Mouse (Mus musculus): ENCODE measurements around the gene C130032M10Rik. TPM values are rescaled to one million over a fixed set of nuclear protein-coding genes. Genes with fewer than 3 reads are reported as not detected.

C130032M10Rik gene
- total and polyA plus RNA-seq, 2 experiments from 2014 or later, result not detected

DNA sequence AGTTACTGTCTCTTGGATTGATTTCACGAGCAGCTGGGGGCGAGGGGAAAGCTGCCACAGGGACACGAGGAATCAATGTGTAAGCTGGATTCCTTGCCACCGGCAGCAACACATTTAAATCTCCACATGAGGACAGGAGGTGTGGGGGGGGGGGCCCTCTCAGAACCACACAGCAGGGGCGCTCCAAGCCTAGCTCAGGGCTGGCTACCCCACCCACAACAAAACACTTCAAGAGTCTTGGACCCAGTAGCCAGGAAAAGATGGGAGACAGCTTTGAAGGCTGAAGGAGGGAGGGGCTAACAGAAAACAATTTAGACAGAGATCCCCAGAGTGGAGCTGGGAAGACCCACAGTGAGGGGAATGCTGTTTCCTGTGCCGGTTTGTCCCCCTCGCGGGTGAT is 10.4 kb downstream of the C130032M10Rik start:
- TF ChIP-seq CTCF (IDR thresholded peaks at IDR 0.05; ENCODE audit: low read depth), result no peak
- H3K27me3 ChIP-seq (ENCODE audit: insufficient read depth, low read length), result no peaks in the 10 kb centered on the region
- DNase-seq (ENCODE audit: low spot score) (no peak), ATAC-seq (no peak)
- no peaks in the 10 kb centered on the region for H3K4me1 ChIP-seq (ENCODE audit: insufficient read depth, low read length)
- no peak overlapping the region for H3K27ac ChIP-seq
- H3K36me3 ChIP-seq (ENCODE audit: insufficient read depth, low read length), result no peaks in the 10 kb centered on the region
- H3K9me3 ChIP-seq (ENCODE audit: low read length), result no peaks in the 10 kb centered on the region
- WGBS, result 13% methylated on average over 8 of the region's 8 CpGs
- H3K4me3 ChIP-seq (ENCODE audit: low read length), result no peak overlapping the region
- H3K9ac ChIP-seq (replicated peaks; ENCODE audit: low read length), result no peak overlapping the region
- H3K4me2 ChIP-seq (ENCODE audit: low read depth, low read length), result no peak overlapping the region

DNA sequence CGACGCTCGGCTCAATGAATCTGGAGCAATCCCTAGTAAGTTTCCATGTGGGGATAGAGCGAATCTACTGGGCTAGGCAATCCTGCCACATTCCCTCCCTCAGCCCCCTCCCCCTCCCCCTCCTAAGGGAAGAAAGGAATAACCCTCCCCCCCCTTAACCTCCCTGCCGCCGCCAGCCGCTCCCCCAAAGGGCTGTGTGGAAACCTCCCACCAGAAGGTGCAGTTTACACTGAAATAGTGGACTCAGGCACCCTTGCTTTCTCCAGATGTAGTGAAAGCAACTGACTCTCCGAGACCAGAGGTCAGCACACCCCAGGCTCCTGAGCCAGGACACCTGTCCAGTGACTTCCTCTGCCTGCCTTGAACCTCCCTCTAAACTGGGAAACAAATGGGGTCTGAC is 11.1 kb downstream of the C130032M10Rik start:
- no peak for TF ChIP-seq CTCF (IDR thresholded peaks at IDR 0.05; ENCODE audit: low read depth)
- DNase-seq (ENCODE audit: low spot score), result no peak
- WGBS, result 16% methylated on average over 8 of the region's 8 CpGs
- Histone ChIP-seq H3K27me3 (ENCODE audit: insufficient read depth, low read length) (no peaks in the 10 kb centered on the region), H3K36me3 (ENCODE audit: insufficient read depth, low read length) (no peaks in the 10 kb centered on the region), H3K4me3 (ENCODE audit: low read length) (no peak overlapping the region), H3K4me1 (ENCODE audit: insufficient read depth, low read length) (no peaks in the 10 kb centered on the region), H3K4me2 (ENCODE audit: low read depth, low read length) (peak overlapping the region; percentile 19), H3K9me3 (ENCODE audit: low read length) (no peaks in the 10 kb centered on the region), H3K9ac (replicated peaks; ENCODE audit: low read length) (no peak overlapping the region), H3K27ac (no peak overlapping the region)
- ATAC-seq, result no peak

DNA sequence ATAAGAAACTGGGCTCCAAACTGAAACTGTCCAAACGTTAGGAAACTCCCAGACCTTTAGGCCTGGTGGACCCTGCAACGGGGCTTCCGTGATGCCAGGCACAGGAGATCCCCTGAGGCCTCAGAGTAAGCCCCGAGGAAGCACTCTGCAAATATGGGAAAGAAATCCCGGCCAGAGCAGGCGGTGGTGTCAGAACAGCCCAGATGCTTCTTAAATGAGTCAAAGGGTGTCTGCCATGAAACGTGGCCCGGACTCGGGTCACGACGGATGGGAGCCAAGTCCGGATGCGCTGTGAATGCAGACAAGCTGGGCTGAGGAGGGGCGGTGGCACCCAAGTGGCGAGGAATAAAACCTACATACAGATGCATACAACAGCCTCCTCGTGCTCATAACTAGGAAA is 11.6 kb downstream of the C130032M10Rik start:
- H3K4me1 ChIP-seq (ENCODE audit: insufficient read depth, low read length), result no peaks in the 10 kb centered on the region

DNA sequence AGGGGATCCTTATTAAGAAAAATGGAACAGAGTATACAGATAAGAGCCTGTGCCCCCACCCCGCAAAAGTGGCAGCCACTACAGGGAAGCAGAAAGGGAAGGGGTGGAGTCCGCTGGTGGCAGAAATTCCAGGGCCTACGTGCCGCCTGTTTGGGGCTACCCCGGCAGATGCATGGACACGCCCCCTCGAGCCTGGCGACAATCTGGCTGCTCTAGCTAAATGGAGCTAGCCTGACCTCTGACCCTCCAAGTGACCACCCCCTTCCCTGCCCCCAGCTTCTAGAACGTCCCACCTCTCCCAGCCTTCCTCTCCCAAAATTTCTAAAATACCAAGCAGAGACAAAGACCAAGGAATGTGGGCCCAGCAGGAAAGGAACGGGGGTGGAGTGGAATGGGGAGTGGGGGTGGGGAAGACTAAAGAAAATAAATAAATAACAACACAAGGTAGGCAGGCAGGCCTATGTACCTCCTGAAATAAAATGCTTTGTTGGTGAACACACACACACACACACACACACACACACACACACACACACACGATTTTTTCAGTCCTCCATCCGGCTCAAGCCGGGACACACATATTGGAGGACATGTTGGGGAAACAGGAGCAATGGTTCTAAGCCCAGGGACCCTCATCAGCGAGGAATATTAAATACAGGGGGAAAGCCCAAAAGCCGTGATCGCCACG is 12.6 kb downstream of the C130032M10Rik start:
- WGBS, result 15% methylated on average over 17 of the region's 17 CpGs
- no peak for TF ChIP-seq CTCF (IDR thresholded peaks at IDR 0.05; ENCODE audit: low read depth)
- Histone ChIP-seq H3K27me3 (ENCODE audit: insufficient read depth, low read length) (no peaks in the 10 kb centered on the region), H3K4me2 (ENCODE audit: low read depth, low read length) (no peak overlapping the region), H3K9me3 (ENCODE audit: low read length) (no peaks in the 10 kb centered on the region), H3K9ac (replicated peaks; ENCODE audit: low read length) (no peak overlapping the region), H3K4me3 (ENCODE audit: low read length) (no peak overlapping the region), H3K4me1 (ENCODE audit: insufficient read depth, low read length) (no peaks in the 10 kb centered on the region), H3K27ac (no peak overlapping the region), H3K36me3 (ENCODE audit: insufficient read depth, low read length) (no peaks in the 10 kb centered on the region)
- no peak for DNase-seq (ENCODE audit: low spot score)
- ATAC-seq, result no peak

More for the DNA sequence above, 11.6 kb downstream of the C130032M10Rik start:
- H3K27ac ChIP-seq, result no peak overlapping the region
- H3K9ac ChIP-seq (replicated peaks; ENCODE audit: low read length), result no peak overlapping the region
- ATAC-seq (no peak), DNase-seq (ENCODE audit: low spot score) (peak; percentile 48)
- no peaks in the 10 kb centered on the region for H3K9me3 ChIP-seq (ENCODE audit: low read length)
- no peaks in the 10 kb centered on the region for H3K36me3 ChIP-seq (ENCODE audit: insufficient read depth, low read length)
- TF ChIP-seq CTCF (IDR thresholded peaks at IDR 0.05; ENCODE audit: low read depth), result no peak
- 6% methylated on average over 16 of the region's 16 CpGs for WGBS
- H3K4me2 ChIP-seq (ENCODE audit: low read depth, low read length), result peak overlapping the region; percentile 19
- H3K4me3 ChIP-seq (ENCODE audit: low read length), result no peak overlapping the region
- no peaks in the 10 kb centered on the region for H3K27me3 ChIP-seq (ENCODE audit: insufficient read depth, low read length)

DNA sequence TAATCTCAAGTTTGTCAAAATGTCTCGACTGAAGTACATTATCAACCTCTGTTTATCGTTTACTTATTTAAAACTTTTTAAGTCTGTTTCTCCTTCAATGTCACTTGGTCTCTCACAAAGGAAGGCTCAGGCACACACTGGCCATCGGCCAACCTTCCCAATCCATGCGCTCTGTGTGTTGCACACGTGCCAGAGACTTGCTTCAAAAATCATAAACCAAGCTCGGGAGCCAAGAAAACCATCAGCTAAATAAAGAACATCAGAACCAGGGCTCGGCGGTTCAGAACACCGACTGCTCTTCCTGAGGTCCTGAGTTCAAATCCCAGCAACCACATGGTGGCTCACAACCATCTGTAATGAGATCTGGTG is 13.2 kb downstream of the C130032M10Rik start:
- Histone ChIP-seq H3K4me2 (ENCODE audit: low read depth, low read length) (no peak overlapping the region), H3K9me3 (ENCODE audit: low read length) (no peaks in the 10 kb centered on the region), H3K4me1 (ENCODE audit: insufficient read depth, low read length) (no peaks in the 10 kb centered on the region), H3K4me3 (ENCODE audit: low read length) (no peak overlapping the region), H3K27me3 (ENCODE audit: insufficient read depth, low read length) (no peaks in the 10 kb centered on the region), H3K27ac (no peak overlapping the region), H3K9ac (replicated peaks; ENCODE audit: low read length) (no peak overlapping the region), H3K36me3 (ENCODE audit: insufficient read depth, low read length) (no peaks in the 10 kb centered on the region)
- WGBS, result 25% methylated on average over 9 of the region's 9 CpGs
- TF ChIP-seq CTCF (IDR thresholded peaks at IDR 0.05; ENCODE audit: low read depth), result no peak
- DNase-seq (ENCODE audit: low spot score) (no peak), ATAC-seq (no peak)

DNA sequence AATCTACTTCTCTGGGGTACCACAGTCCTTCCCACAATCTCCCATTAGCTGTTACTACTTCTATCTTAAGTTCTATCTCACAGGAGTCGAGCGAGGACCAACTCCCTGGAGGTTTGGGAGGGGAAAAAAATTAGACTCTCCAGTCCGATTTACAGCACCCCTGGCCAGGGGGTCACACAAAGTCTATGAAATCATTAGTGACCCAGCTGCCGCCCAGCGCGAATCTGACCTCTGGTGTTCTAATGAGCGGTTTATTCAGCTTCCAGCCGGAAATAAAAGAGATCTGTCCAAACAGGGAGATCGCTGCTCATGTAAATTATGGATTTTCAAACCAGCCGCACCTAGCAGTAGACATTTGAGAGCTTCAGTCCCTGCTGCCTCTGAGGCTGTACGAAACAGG is 15.8 kb downstream of the C130032M10Rik start:
- Histone ChIP-seq H3K27ac (no peak overlapping the region), H3K27me3 (ENCODE audit: insufficient read depth, low read length) (no peaks in the 10 kb centered on the region), H3K4me3 (ENCODE audit: low read length) (no peak overlapping the region), H3K9ac (replicated peaks; ENCODE audit: low read length) (no peak overlapping the region), H3K9me3 (ENCODE audit: low read length) (no peaks in the 10 kb centered on the region), H3K36me3 (ENCODE audit: insufficient read depth, low read length) (no peaks in the 10 kb centered on the region), H3K4me1 (ENCODE audit: insufficient read depth, low read length) (no peaks in the 10 kb centered on the region), H3K4me2 (ENCODE audit: low read depth, low read length) (no peak overlapping the region)
- ATAC-seq (no peak), DNase-seq (ENCODE audit: low spot score) (no peak)
- 35% methylated on average over 11 of the region's 11 CpGs for WGBS
- TF ChIP-seq CTCF (IDR thresholded peaks at IDR 0.05; ENCODE audit: low read depth), result no peak

DNA sequence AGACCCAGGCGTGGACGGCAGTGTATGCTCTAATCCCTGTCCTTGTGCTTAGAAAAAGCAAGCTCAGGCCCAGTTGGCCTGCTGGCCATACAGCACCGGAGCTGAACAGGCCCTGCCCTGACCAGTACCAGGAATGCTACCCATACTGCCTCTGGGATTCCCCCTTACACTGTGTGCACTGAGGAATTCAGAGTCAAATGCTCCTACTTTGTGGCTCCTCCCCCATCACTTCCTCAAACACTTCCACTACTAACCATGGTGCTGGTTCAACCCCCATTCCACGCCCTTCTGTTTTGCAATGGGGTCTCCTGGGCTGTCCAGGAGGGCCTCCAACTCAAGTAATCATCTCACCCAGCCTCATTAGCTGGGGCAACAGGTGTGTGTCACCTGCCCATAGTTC is 18.4 kb downstream of the C130032M10Rik start:
- Histone ChIP-seq H3K4me2 (ENCODE audit: low read depth, low read length) (no peak overlapping the region), H3K9ac (replicated peaks; ENCODE audit: low read length) (no peak overlapping the region)

More for the DNA sequence above, 18.4 kb downstream of the C130032M10Rik start:
- Histone ChIP-seq H3K27ac (no peak overlapping the region), H3K9me3 (ENCODE audit: low read length) (no peaks in the 10 kb centered on the region), H3K27me3 (ENCODE audit: insufficient read depth, low read length) (no peaks in the 10 kb centered on the region), H3K4me1 (ENCODE audit: insufficient read depth, low read length) (no peaks in the 10 kb centered on the region), H3K4me3 (ENCODE audit: low read length) (no peak overlapping the region), H3K36me3 (ENCODE audit: insufficient read depth, low read length) (no peaks in the 10 kb centered on the region)
- 76% methylated on average over 4 of the region's 4 CpGs for WGBS
- TF ChIP-seq CTCF (IDR thresholded peaks at IDR 0.05; ENCODE audit: low read depth), result no peak
- DNase-seq (ENCODE audit: low spot score), result no peak
- no peak for ATAC-seq

All from hindbrain, postnatal 0 days (tissue).